Mouse (Mus musculus) activated CD4-positive, CD25-positive, alpha-beta regulatory T cell, adult 4 months (primary cell): ENCODE data around the gene 2310030G06Rik. TPM values are rescaled to one million over a fixed set of nuclear protein-coding genes. Genes with fewer than 3 reads are reported as not detected.

Source experiments
- ATAC-seq: one replicate; pipeline ENCODE4 v1.8.0; 2017
- polyA plus RNA-seq, 2 experiments: library from polyadenylated mRNA; unstranded; fragments of 100-300 nt; shearing (Covaris generic); gene quantifications; one replicate each; pipeline ENCODE4 v1.2.1; 2017

Gene 2310030G06Rik
- polyA plus RNA-seq, result not detected

GRCm38 (mm10) chr9:50746214-50746677 lies at the start of gene 2310030G06Rik:
Gene 2310030G06Rik (minus strand): TSS chr9:50746536.
- ATAC-seq, result no peak

- no peak for ATAC-seq
These were observed 48.9 kb upstream of the 2310030G06Rik start for GRCm38 (mm10) chr9:50795266-50795665.

GRCm38 (mm10) chr9:50782155-50782554 lies 35.8 kb upstream of the 2310030G06Rik start:
- ATAC-seq, result peak; percentile 66

DNA sequence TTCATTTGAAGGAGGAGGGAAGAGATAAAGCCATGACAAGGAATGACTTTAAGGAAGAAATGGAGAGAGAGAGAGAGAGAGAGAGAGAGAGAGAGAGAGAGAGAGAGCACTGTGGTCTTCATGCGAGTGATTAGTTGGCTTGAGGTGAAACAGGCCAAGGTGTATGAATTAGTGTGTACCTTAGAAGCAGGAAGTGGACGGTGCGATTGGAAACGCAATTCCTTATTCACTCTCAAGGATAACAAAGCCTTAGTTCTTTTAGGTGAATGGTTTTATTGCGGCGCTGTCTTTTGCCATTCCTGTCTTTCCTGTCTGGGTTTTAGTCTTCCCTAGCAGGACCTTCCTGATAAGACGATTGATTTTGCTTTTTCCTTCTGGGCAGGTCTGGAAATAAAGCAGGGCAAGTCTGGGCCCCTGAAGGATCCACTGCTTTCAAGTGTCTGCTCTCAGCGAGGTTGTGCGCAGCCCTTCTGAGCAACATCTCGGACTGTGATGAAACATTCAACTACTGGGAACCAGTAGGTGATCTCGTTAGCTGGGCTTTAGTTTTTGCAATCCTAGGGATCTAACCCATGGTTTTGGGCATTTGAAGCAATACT lies 29.9 kb upstream of the 2310030G06Rik start:
- ATAC-seq, result no peak

DNA sequence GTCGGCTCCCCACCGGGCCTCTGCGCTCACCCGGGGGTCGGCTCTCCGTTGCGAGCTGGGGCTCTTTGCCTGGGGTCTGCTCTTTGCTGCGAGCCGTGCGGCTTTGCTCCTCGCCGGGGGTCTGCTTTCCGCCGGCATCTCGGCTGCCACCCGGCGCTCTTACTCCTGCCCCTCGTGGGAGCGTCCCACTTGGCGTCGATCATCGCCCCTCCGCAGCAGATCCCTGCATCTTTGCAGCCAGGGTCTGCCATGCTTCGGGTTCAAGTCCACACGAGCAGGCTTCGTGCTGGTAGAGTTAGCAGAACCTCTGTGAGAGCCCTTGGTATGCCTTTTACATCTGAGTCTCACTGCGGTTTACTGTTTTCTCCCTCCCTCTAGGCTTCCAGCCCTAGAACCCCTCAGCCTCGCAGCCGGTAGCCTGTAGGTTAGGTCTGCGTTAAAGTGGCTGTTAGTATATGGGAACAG lies 29.4 kb upstream of the 2310030G06Rik start:
- peak; percentile 22 for ATAC-seq

GRCm38 (mm10) chr9:50774991-50775612 lies 28.8 kb upstream of the 2310030G06Rik start, which contains the start of the genes Alg9 and 1110032A03Rik:
Gene Alg9 (plus strand): TSS chr9:50775019.
Gene 1110032A03Rik (minus strand): TSS chr9:50775520.
- peak; percentile 71 for ATAC-seq

GRCm38 (mm10) chr9:50774026-50774462 lies 27.7 kb upstream of the 2310030G06Rik start:
- ATAC-seq, result no peak

GRCm38 (mm10) chr9:50770011-50770410 lies 23.7 kb upstream of the 2310030G06Rik start:
- ATAC-seq, result no peak

DNA sequence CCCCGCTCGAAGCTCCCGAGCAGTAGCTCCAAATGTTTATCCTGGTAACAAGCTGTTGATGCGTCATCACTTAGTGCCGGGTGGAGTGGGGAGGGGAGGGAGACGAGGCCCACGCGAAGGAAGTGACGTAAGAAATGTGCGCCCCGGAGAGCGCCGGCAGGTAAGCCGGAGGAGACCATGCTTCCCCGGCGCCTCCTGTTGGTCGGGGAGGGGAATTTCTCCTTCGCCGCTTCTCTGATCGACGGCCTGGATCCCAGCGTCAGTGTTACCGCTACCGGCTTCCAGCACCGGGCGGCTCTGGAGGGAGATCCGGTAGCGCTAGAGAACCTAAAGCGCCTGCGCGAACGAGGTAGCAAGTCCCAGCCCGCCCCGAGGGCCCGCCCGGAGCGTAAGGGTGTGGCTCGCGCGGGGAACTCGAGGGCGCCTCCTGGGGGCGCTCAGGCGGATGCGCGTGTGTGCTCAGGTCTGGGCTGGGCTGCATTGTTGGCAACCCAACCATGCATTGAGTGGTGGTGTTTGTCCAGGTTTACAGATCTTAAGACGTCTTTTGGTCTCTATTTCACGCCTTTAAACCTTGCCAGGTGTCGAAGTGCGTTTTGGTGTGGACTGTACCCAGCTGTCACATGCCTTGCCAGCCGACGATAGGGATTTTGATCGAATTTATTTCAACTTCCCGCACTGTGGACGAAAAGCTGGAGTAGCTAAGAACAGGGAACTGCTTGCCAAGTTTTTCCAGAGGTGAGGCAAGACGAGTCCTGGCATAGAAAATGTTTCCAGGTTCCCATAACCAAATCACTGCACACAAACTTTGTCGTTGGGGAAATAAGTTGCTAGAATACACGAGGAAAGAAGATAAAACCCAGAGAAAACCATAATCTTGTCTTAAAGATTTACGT lies 22.0 kb upstream of the 2310030G06Rik start, which contains the start of gene Fdxacb1:
TSS of gene Fdxacb1 (plus strand) at position 130 of the 896 bp plus-strand sequence.
- peak; percentile 94 for ATAC-seq

DNA sequence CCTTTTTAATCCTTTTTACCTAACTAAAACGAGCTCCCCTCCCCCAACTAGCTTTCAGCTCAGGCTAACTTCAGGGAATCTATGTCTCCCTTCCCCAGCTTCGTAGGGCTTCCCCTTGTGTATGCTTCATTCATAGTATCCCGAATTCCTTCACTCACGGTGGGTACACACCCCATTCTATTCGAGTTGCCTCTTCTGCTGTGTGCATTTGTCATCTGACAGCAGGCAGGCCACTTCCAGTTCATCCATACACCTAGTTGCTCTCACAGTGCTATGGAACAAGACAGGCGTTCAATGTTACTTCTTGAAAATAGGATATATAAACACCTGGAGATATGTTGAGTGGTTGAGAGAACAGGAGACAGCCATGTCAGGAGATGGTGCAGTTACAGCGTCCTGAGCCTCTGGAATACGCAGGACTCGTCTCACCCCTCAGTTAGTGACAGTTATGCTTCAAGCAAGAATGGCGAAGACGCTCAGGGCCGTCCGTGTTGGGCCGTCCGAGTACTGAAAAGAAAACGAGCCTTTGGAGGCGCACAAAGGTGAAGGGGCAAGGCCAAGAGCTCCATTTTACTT lies 21.3 kb upstream of the 2310030G06Rik start:
- no peak for ATAC-seq

GRCm38 (mm10) chr9:50763331-50763730 lies 17.0 kb upstream of the 2310030G06Rik start:
- no peak for ATAC-seq

DNA sequence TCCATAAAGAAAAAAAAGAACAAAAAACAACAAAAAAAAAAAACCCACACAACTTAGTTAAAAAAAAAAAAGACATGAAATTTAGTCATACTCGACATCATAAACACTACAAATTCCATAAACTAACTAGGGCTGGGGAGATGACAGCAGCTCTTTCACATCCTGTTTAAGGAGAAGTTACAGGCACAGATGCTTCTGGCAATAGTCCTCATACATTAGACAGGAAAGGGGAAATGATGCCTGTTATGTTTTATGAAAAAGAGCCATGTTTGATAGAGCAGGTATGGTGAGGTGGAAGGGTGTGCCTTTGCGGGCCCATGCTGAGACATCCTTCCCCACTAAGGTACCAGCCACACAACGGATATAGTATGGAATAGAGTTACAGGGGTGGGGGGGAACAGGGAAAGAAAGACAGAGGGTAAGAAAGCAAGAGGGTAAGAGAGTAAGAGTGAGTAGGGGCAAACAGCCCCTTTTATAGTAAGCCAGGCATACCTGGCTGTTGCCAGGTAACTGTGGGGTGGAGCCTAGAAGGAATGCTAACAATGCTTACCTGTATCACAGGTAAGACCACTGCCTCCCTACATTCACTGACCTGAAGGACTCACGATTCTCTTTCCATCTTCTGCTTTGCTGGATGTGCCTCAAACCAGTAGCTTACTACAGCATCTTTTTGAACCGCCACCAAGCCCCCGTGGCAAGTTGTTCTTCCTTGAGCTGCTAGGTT lies 15.3 kb upstream of the 2310030G06Rik start:
- no peak for ATAC-seq

- ATAC-seq, result no peak
These were observed 10.4 kb upstream of the 2310030G06Rik start for GRCm38 (mm10) chr9:50756711-50757110.

GRCm38 (mm10) chr9:50753947-50754346 lies 7.6 kb upstream of the 2310030G06Rik start:
- ATAC-seq, result no peak

- ATAC-seq, result no peak
These were observed 6.7 kb upstream of the 2310030G06Rik start for GRCm38 (mm10) chr9:50752784-50753615.

- ATAC-seq, result no peak
These were observed 5.8 kb upstream of the 2310030G06Rik start, which contains the start of gene Hspb2 for GRCm38 (mm10) chr9:50752054-50752602. Gene Hspb2 (minus strand): TSS chr9:50752354.

DNA sequence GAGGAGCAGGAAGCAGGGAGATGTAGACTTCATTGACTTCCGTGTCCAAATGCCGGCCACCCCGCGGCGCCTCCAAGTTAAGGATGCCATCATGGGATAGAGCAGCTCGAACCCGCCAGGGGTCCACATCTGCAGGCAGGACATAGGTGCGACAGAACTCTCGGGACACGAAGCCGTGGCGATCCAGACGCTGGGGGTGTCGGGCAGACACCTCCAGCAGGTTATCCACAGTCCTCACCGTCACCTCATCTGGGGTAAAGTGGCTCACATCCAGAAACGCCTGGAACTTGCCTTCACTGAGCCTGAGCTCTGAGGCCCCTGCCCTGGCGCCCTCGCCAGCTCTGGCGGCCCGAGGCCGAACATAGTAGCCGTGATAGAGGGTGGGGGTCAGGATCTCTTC lies 5.0 kb upstream of the 2310030G06Rik start, which contains the start of gene Cryab:
TSS of gene Cryab (plus strand) at position 3 of the 400 bp plus-strand sequence.
- ATAC-seq, result no peak

GRCm38 (mm10) chr9:50750706-50751105 lies 4.4 kb upstream of the 2310030G06Rik start:
- ATAC-seq, result no peak

- ATAC-seq, result no peak
These were observed 530 bp downstream of the 2310030G06Rik start for GRCm38 (mm10) chr9:50745806-50746205.

DNA sequence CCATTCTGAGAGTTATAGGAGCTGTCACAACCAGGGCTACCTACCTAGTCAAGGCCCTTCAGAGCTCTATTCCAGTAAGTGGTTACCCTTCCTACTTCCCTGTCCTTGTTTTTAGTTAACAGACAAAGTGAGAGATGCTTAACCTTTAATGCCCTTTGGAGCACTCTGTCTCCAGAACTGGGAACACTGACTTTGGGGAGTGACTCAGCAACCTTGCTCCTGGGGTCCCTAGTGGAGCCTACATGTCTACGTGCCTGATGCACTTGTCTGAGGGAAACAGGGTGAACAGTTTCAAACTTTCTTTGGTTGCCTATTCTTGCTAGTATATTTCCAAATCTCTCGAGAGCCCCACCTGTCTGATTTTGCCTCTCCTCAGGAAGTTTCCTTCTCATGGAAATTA lies 3.6 kb downstream of the 2310030G06Rik start:
- no peak for ATAC-seq
